11 mouse cellular contexts compared by ENCODE assay signal in the genomic region with DNA sequence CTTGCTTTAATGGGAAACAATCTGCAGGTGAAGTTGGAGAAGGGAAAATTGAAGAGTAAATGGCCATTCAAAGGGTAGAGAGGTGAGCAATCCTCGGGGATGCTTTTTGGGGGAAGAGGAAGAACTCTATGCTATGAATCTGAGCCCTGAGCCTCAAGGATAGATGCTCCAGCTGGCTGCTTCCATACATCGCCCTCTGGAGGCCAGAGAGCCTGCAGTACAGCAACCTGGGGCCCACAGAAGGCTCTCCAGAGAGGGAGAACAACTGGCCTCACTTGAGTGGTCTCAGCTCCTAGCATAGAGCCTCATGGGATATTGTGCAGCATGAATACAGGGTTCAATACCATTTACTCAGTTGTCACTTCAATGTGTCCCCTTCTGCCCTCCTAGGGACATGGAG.
A peak's percentile ranks its signal among the peaks of the same experiment; 100 is the strongest.
DNase-seq lines count a peak whose midpoint lies in the region; ATAC-seq and TF ChIP-seq lines count a peak whose summit lies in the region.
"Had no signal": no experiment of that assay in that cellular context is flagged by ENCODE, and none has a peak within 500 bp of the region (broad histone marks: within the 10 kb centered on the region; RNA-seq: fewer than 3 reads in every experiment).

No protein-coding gene starts in this region.

- H3K4me1 ChIP-seq in kidney, postnatal 0 days (replicated peaks; ENCODE audit: insufficient read depth, low read length) = no peaks in the 10 kb centered on the region
- peaks cover 3% of the 10 kb centered on the region; the same call in 1 of the 2 replicates for H3K4me1 ChIP-seq in bone marrow macrophage, adult 2 months (ENCODE audit: control insufficient read depth, insufficient read depth, low read length)
- H3K4me1 ChIP-seq: limb, embryonic 10.5 days had no signal

- H3K27me3 ChIP-seq in kidney, postnatal 0 days (ENCODE audit: insufficient read depth, low read length) = no peaks in the 10 kb centered on the region

- H3K9me3 ChIP-seq in kidney, postnatal 0 days (replicated peaks; ENCODE audit: low read length) = no peaks in the 10 kb centered on the region
- H3K9me3 ChIP-seq: limb, embryonic 10.5 days had no signal

- peak; percentile 18 for DNase-seq in embryo, embryonic 10.5 days (ENCODE audit: low spot score)
- no peak for DNase-seq in embryo, embryonic 11 days
- DNase-seq in kidney, postnatal 0 days (ENCODE audit: low spot score) = no peak
- no peak for DNase-seq in kidney, postnatal 14 days
- peak; percentile 5 for DNase-seq in lung, postnatal 36 days
- DNase-seq in lung, postnatal 4 days = no peak
- DNase-seq in spleen, adult 18-20 months = no peak
- DNase-seq: cerebellum, adult 11-12 months had no signal

- H3K36me3 ChIP-seq in kidney, postnatal 0 days (ENCODE audit: insufficient read depth, low read length) = no peaks in the 10 kb centered on the region
- H3K36me3 ChIP-seq: limb, embryonic 10.5 days had no signal

- H3K4me2 ChIP-seq in kidney, postnatal 0 days (ENCODE audit: low read length) = no peak overlapping the region

- no peak overlapping the region for H3K4me3 ChIP-seq in kidney, postnatal 0 days (replicated peaks; ENCODE audit: low read depth, low read length)
- H3K4me3 ChIP-seq in bone marrow macrophage, adult 2 months (ENCODE audit: insufficient read depth, low read length) = no peak overlapping the region
- H3K4me3 ChIP-seq: limb, embryonic 10.5 days had no signal

- TF ChIP-seq CTCF in kidney, postnatal 0 days (IDR thresholded peaks at IDR 0.05; ENCODE audit: low read depth) = peak; percentile 52
- TF ChIP-seq CTCF in bone marrow macrophage, adult 2 months (IDR thresholded peaks at IDR 0.05; ENCODE audit: low read depth, low read length) = peak; percentile 38; the same call in 1 of the 2 replicates

- no peak for ATAC-seq in kidney, postnatal 0 days (replicated peaks; ENCODE audit: low FRiP score, low read depth)

- no peak overlapping the region for H3K9ac ChIP-seq in kidney, postnatal 0 days (ENCODE audit: low read depth, low read length)

- TF ChIP-seq POLR2A in bone marrow macrophage, adult 2 months (IDR thresholded peaks at IDR 0.05; ENCODE audit: borderline replicate concordance, low read depth, low read length) = no peak

- H3K27ac ChIP-seq in kidney, postnatal 0 days = no peak overlapping the region
- H3K27ac ChIP-seq in bone marrow macrophage, adult 2 months (ENCODE audit: insufficient read depth, low read depth, low read length) = no peak overlapping the region
- H3K27ac ChIP-seq: limb, embryonic 10.5 days; macrophage had no signal

- 20% methylated on average over 2 of the region's 2 CpGs for WGBS in kidney, postnatal 0 days

Comparison
In these comparisons a context has a peak if more than half of its experiments do, and no peak if none do; other contexts are left out.
1. DNase-seq: peak in embryo, embryonic 10.5 days (single experiment) and lung, postnatal 36 days (single experiment); none in embryo, embryonic 11 days (single experiment), kidney, postnatal 0 days (single experiment), kidney, postnatal 14 days (single experiment), lung, postnatal 4 days (0 of 2) and spleen, adult 18-20 months (0 of 2).